Mouse (Mus musculus) intestine, embryonic 15.5 days (tissue): ENCODE results near the gene Parp11. TPM values are rescaled to one million over a fixed set of nuclear protein-coding genes. Genes with fewer than 3 reads are reported as not detected.
A peak's percentile ranks its signal among the peaks of the same experiment; 100 is the strongest.

Experiments
- ATAC-seq: fragments of 200-750 bp; cut with Nextera tagmentation; 2 replicates; pipeline ENCODE4 v1.8.0; 2017; ENCODE audit warnings: moderate TSS enrichment, moderate library complexity
- H3K27ac ChIP-seq: fragments of 300-500 bp; sonication (generic); 2 replicates; pipeline ENCODE4 v1.5.1; 2015; ENCODE audit warnings: mild to moderate bottlenecking, inconsistent platforms
- H3K27me3 ChIP-seq: fragments of 300-500 bp; sonication (generic); replicated peaks from 2 replicates; pipeline ENCODE4 v1.6.1; 2015; ENCODE audit warnings: inconsistent platforms
- H3K36me3 ChIP-seq: fragments of 300-500 bp; sonication (generic); 2 replicates; pipeline ENCODE4 v1.6.1; 2015; ENCODE audit warnings: inconsistent platforms
- H3K4me1 ChIP-seq: fragments of 300-500 bp; sonication (generic); replicated peaks from 2 replicates; pipeline ENCODE4 v1.6.1; 2015; ENCODE audit warnings: inconsistent platforms
- H3K4me2 ChIP-seq: fragments of 300-500 bp; sonication (generic); replicated peaks from 2 replicates; pipeline ENCODE4 v1.6.1; 2015; ENCODE audit warnings: mild to moderate bottlenecking, inconsistent platforms
- H3K4me3 ChIP-seq: fragments of 300-500 bp; sonication (generic); replicated peaks from 2 replicates; pipeline ENCODE4 v1.5.1; 2015; ENCODE audit warnings: inconsistent platforms
- H3K9ac ChIP-seq: fragments of 300-500 bp; sonication (generic); 2 replicates; pipeline ENCODE4 v1.6.1; 2015; ENCODE audit warnings: inconsistent platforms
- H3K9me3 ChIP-seq: fragments of 300-500 bp; sonication (generic); 2 replicates; pipeline ENCODE4 v1.6.1; 2016; ENCODE audit warnings: inconsistent platforms
- WGBS: fragments of 180-500 bp; shearing (Covaris S2); methylation state at CpG from one replicate; pipeline ENCODE4 v1.1.7; 2015; 5-methylcytosine and 5-hydroxymethylcytosine counted together
- polyA plus RNA-seq: library from polyadenylated mRNA; unstranded; fragments of >200 nt; fragmentation: Nextera tagmentation; extraction: Ambion mirVana; gene quantifications from 2 replicates; pipeline ENCODE4 v1.2.1, GENCODE M21; 2015

The Parp11 gene
- polyA plus RNA-seq, 1 experiment from 2014 or later, result 20.6 TPM

DNA sequence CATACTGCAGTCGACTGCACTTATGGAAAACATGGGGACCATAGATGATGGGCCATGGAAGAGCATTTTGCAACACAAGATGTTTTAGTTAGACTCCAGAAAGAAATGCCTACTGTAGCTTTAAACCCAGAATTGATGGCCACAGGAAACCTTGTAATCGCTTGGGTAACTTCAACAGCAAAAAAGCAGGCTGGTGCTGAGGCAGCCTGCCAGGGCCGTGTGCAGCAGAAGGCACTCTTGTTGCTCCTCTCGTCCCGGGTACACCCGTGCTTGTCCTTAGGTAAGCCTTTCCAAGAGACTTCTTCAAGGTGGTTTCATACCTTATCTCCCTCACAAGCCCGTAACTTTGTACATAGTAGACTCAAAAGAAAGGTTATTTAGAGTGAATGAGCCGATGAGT is 74.5 kb downstream of the Parp11 start:
- Histone ChIP-seq H3K36me3 (no peaks in the 10 kb centered on the region), H3K4me2 (no peak overlapping the region), H3K9me3 (no peaks in the 10 kb centered on the region), H3K9ac (no peak overlapping the region), H3K27ac (no peak overlapping the region), H3K4me1 (no peaks in the 10 kb centered on the region; the same call in 1 of the 2 replicates), H3K27me3 (no peaks in the 10 kb centered on the region), H3K4me3 (no peak overlapping the region)
- WGBS, result 67% methylated on average over 8 of the region's 8 CpGs
- ATAC-seq, result no peak

DNA sequence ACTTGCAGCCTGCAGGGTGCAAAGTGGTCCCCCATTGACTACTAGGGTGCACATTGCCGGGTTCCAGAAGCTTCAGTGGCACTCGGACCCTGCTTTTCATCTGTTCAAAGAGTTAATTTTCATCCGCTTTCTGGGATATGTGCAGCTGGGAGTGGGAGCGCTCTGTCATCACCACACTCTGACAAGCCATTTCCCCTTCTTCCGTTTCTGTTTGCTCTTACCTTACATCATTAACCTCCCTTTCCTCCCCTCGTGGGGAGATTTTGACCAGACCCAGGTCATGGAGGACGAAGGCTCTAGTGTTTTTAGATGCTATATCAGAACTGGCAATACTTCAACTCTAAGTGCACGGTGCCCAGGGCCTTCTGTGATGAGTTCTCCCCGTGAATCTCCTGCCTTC is 75.7 kb downstream of the Parp11 start:
- no peak for ATAC-seq
- H3K9ac ChIP-seq, result no peak overlapping the region
- no peaks in the 10 kb centered on the region for H3K27me3 ChIP-seq
- no peaks in the 10 kb centered on the region; the same call in 1 of the 2 replicates for H3K4me1 ChIP-seq
- no peak overlapping the region for H3K4me3 ChIP-seq
- no peak overlapping the region for H3K4me2 ChIP-seq
- H3K9me3 ChIP-seq, result no peaks in the 10 kb centered on the region
- no peaks in the 10 kb centered on the region for H3K36me3 ChIP-seq
- 29% methylated on average over 9 of the region's 9 CpGs for WGBS
- no peak overlapping the region for H3K27ac ChIP-seq

DNA sequence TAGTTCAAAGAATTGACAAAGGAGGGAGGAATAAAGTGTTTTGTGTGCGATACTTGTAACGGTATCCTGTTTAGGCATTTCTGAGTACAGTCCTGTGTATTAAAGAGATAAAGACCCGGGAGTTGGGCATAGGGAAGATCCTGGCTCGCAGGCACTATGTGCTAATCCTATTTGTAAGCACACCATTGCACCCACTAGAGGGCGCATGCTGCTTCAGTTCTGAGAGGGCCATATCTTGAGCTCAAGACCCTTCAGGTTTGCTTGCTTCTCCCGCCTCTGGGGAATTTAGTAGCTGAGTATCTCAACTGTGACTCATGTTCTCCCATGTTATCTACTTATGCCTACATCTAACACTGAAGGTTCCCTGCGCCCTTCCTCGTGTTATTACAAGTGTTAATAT is 77.8 kb downstream of the Parp11 start:
- WGBS, result 38% methylated on average over 8 of the region's 8 CpGs
- no peak for ATAC-seq
- Histone ChIP-seq H3K9me3 (no peaks in the 10 kb centered on the region), H3K27me3 (no peaks in the 10 kb centered on the region), H3K4me3 (no peak overlapping the region), H3K36me3 (no peaks in the 10 kb centered on the region), H3K4me2 (no peak overlapping the region), H3K27ac (no peak overlapping the region), H3K4me1 (peaks cover 1% of the 10 kb centered on the region), H3K9ac (no peak overlapping the region)

DNA sequence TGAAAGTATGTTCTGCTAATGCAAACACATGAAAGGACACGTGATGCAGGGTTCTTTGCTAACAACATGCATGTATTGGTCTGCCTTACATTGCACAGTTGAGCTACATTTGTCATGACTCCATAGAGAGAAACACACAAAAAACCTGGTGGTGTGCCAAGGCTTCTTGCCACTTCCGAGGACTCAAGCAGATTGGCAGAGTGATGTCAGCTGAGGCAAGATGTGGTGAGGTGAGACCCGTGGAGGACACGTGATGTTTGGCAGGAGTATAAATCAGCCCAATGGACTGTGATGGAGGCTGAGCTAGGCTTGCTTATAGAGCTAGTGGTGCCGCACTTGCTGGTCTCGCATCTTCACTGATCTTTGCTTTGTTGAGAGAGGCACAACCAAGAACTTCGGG is 82.0 kb downstream of the Parp11 start:
- Histone ChIP-seq H3K9ac (no peak overlapping the region), H3K4me1 (peaks cover 4% of the 10 kb centered on the region; the same call in 1 of the 2 replicates), H3K27ac (no peak overlapping the region), H3K9me3 (no peaks in the 10 kb centered on the region), H3K27me3 (no peaks in the 10 kb centered on the region), H3K4me3 (no peak overlapping the region), H3K4me2 (no peak overlapping the region), H3K36me3 (no peaks in the 10 kb centered on the region)
- no peak for ATAC-seq
- WGBS, result 82% methylated on average over 7 of the region's 7 CpGs

DNA sequence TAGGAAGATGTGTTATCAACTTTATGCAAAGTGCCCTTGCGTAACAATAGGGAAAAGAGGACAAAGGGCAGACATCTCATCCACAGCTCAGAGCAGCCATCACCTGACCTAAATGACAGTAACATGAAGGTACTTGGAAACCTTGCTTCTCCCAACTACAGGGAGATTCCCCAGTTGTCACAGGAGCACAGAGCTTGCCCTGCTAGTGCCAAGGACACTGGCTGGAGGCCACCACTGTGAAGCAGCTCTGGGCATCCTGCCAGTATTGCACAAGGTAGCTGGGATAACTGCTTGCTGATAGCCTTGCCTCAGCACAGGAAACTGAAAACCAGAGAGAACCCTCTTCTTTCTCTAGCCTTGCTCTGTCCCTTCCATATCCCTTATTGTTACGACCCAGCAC is 82.8 kb downstream of the Parp11 start:
- ATAC-seq, result peak; percentile 79
- no peaks in the 10 kb centered on the region for H3K27me3 ChIP-seq
- no peak overlapping the region for H3K9ac ChIP-seq
- no peaks in the 10 kb centered on the region for H3K36me3 ChIP-seq
- H3K4me3 ChIP-seq, result no peak overlapping the region
- no peaks in the 10 kb centered on the region for H3K9me3 ChIP-seq
- no peak overlapping the region for H3K4me2 ChIP-seq
- peaks cover 4% of the 10 kb centered on the region; the same call in 1 of the 2 replicates for H3K4me1 ChIP-seq
- 42% methylated on average over 2 of the region's 2 CpGs for WGBS
- no peak overlapping the region for H3K27ac ChIP-seq

DNA sequence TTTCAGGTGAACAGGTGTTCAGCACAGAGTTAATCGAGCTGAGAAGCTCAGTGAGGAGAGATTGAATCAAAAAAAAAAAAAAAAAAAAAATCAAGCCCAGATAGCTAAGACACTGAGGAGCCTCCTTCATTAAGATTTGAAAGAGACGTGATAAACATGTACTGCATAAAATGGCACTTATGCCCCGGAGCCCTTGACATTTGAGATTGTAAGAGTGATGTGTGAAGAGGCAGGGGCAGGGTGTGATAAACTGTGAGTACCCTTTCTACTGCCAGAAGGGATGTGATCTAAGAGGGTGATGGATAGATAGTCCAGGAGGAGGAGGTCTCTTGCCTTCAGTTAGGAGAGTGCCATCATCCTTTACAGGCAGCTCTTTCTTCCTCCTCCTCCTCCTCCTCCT is 83.6 kb downstream of the Parp11 start:
- no peak overlapping the region for H3K9ac ChIP-seq
- H3K36me3 ChIP-seq, result no peaks in the 10 kb centered on the region
- H3K9me3 ChIP-seq, result no peaks in the 10 kb centered on the region
- WGBS, result 57% methylated on average over 3 of the region's 3 CpGs
- H3K4me2 ChIP-seq, result no peak overlapping the region
- H3K4me3 ChIP-seq, result no peak overlapping the region
- ATAC-seq, result no peak
- peaks cover 4% of the 10 kb centered on the region; the same call in 1 of the 2 replicates for H3K4me1 ChIP-seq
- no peak overlapping the region for H3K27ac ChIP-seq
- no peaks in the 10 kb centered on the region for H3K27me3 ChIP-seq

DNA sequence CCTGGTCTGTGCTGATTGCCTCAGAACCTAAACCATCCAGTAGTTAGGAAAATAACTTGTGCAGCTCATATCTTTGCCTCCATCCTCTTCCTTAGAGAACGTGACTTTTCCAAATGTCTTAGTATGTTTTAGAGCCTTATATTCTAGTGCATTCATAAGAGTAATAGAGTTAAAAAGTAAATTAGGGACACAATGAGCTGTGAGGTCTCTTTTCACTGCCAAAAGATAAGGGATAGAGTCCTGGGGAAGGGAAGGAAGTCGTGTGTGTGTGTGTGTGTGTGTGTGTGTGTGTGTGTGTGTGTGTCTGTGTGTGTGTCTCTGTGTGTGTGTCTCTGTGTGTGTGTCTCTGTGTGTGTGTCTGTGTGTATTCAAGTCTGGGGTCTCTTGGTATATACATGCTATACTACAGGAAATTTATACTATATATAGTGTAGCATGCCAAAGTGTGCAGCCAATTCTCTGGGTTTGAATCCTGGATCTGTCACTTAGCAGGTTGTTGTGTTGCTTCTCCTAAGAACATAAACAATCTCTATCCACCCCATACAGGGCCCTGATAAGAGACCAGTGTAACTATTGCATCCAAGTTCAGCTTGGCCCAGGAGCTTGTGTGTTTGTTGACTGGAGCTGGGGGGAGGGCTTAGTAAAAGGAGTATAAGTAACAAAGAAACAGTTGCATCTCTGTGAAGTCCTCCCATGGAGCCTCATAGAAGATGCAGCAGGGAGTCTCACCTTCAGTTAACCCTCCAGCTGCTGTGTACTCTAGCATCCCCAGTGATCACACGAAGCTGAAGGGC is 85.0 kb downstream of the Parp11 start:
- Histone ChIP-seq H3K27me3 (no peaks in the 10 kb centered on the region), H3K4me2 (no peak overlapping the region), H3K4me3 (no peak overlapping the region), H3K9me3 (no peaks in the 10 kb centered on the region), H3K36me3 (no peaks in the 10 kb centered on the region), H3K9ac (no peak overlapping the region), H3K4me1 (peaks cover 4% of the 10 kb centered on the region; the same call in 1 of the 2 replicates), H3K27ac (no peak overlapping the region)
- WGBS, result 38% methylated on average over 3 of the region's 3 CpGs
- no peak for ATAC-seq

DNA sequence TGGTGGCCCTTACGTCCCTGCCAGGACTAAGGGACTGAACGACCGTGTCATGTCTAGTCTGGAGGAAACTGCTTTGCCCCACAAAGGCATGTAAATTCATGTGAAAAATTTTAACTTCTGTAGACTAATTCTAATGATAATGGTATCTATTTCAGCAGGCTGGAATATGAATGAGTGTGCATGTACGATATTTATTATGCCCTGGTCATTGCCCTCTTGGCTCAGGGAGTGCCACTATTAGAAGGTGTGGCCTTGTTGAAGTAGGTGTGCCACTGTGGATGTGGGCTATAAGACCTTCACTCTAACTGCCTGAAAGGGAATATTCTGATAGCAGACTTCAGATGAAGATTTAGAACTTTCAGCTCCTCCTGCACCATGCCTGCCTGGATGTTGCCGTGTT is 85.7 kb downstream of the Parp11 start:
- no peak overlapping the region for H3K27ac ChIP-seq
- H3K4me2 ChIP-seq, result no peak overlapping the region
- H3K36me3 ChIP-seq, result no peaks in the 10 kb centered on the region
- H3K9me3 ChIP-seq, result no peaks in the 10 kb centered on the region
- no peak overlapping the region for H3K4me3 ChIP-seq
- ATAC-seq, result no peak; the same call in 1 of the 2 replicates
- WGBS, result 75% methylated on average over 5 of the region's 5 CpGs
- peaks cover 4% of the 10 kb centered on the region; the same call in 1 of the 2 replicates for H3K4me1 ChIP-seq
- no peak overlapping the region for H3K9ac ChIP-seq
- no peaks in the 10 kb centered on the region for H3K27me3 ChIP-seq

DNA sequence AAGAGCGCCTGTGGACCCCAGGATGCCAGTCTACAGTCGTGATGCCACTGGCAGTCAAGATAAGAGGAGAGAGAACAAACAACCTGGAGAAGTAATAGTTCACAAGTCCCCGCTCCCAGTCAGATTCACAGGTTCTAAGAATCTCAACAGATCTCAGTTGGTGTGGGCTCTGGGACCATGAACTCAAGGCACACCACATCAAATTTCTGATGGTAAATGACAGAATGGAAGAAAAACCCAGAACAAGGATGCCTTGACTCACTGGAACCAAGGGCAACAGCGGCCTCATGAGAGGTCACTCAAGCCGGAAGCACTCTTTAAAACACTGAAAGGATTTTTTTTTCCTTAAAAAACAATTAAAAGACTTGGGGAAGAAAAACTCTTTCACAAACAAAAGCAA is 87.1 kb downstream of the Parp11 start:
- Histone ChIP-seq H3K27me3 (no peaks in the 10 kb centered on the region), H3K4me3 (no peak overlapping the region), H3K27ac (no peak overlapping the region), H3K36me3 (no peaks in the 10 kb centered on the region), H3K9me3 (no peaks in the 10 kb centered on the region), H3K4me1 (peaks cover 4% of the 10 kb centered on the region; the same call in 1 of the 2 replicates), H3K4me2 (no peak overlapping the region), H3K9ac (no peak overlapping the region)
- ATAC-seq, result no peak
- 81% methylated on average over 5 of the region's 5 CpGs for WGBS

DNA sequence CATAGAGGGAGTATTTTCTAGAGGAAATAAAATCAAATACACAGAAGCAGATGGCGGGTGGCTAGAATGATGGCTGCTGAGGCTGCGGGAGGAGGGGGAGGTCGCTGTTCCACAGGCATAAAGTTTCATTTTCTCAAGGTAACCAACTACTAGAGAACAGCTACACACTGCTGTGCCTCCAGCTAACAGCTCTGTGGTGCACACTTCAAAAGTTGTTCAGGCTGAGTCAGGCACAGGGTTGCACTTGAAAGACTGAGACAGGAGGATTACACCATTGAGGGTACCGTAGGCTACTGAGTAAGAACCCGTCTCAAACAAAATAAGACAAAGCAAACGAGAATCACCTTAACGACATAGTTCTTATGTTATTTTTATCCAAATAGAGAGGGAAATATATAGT is 90.4 kb downstream of the Parp11 start:
- H3K27me3 ChIP-seq, result no peaks in the 10 kb centered on the region
- no peak for ATAC-seq
- no peaks in the 10 kb centered on the region for H3K9me3 ChIP-seq
- no peak overlapping the region for H3K4me3 ChIP-seq
- no peaks in the 10 kb centered on the region for H3K36me3 ChIP-seq
- 72% methylated on average over 7 of the region's 7 CpGs for WGBS
- no peak overlapping the region for H3K27ac ChIP-seq
- no peaks in the 10 kb centered on the region for H3K4me1 ChIP-seq
- H3K4me2 ChIP-seq, result no peak overlapping the region
- no peak overlapping the region for H3K9ac ChIP-seq

DNA sequence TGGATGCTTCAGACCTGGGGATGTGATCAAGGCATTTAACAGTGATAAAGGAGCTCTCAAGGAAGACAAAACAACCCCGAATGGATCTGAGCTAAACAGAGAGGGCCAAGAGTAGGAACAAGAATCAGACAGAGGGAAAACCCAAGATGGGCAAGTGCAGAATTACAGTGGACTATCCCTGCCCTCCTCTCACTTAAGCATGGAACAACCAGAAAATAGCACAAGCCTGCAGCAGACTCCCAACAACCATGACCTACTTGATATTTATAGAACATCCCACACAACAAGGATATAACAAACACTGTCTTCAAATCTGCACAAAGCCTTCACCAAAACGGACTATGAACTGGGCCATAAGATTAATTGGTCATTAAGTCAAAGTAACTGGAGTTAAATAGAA is 91.5 kb downstream of the Parp11 start:
- no peak overlapping the region for H3K27ac ChIP-seq
- no peaks in the 10 kb centered on the region for H3K36me3 ChIP-seq
- no peak overlapping the region for H3K4me2 ChIP-seq
- no peaks in the 10 kb centered on the region for H3K4me1 ChIP-seq
- no peaks in the 10 kb centered on the region for H3K9me3 ChIP-seq
- no peak for ATAC-seq
- no peak overlapping the region for H3K4me3 ChIP-seq
- WGBS, result 57% methylated on average over 2 of the region's 2 CpGs
- no peak overlapping the region for H3K9ac ChIP-seq
- H3K27me3 ChIP-seq, result peaks cover 5% of the 10 kb centered on the region; the same call in 1 of the 2 replicates

DNA sequence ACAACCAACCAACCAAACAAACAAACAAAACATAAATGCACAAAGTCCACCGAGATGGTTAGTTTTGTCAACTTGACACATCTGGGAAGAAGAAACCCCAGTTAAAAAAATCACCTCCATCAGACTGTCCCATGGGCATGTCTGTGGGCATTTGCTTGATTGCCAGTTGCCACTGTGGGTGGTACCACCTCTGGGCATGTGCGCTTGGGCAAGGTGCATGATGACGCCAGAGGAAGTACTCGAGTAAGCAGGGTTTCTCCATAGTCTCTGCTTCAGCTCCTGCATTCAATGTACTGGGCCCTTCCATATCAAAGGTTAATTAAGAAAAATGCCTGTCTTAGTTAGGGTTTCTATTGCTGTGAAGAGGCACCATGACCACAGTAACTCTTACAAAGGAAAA is 92.6 kb downstream of the Parp11 start:
- H3K4me3 ChIP-seq, result no peak overlapping the region
- H3K4me2 ChIP-seq, result no peak overlapping the region
- no peak overlapping the region for H3K27ac ChIP-seq
- WGBS, result 90% methylated on average over 4 of the region's 4 CpGs
- peaks cover 6% of the 10 kb centered on the region; the same call in 1 of the 2 replicates for H3K27me3 ChIP-seq
- H3K36me3 ChIP-seq, result no peaks in the 10 kb centered on the region
- H3K9ac ChIP-seq, result no peak overlapping the region
- no peaks in the 10 kb centered on the region for H3K9me3 ChIP-seq
- ATAC-seq, result no peak
- H3K4me1 ChIP-seq, result no peaks in the 10 kb centered on the region

DNA sequence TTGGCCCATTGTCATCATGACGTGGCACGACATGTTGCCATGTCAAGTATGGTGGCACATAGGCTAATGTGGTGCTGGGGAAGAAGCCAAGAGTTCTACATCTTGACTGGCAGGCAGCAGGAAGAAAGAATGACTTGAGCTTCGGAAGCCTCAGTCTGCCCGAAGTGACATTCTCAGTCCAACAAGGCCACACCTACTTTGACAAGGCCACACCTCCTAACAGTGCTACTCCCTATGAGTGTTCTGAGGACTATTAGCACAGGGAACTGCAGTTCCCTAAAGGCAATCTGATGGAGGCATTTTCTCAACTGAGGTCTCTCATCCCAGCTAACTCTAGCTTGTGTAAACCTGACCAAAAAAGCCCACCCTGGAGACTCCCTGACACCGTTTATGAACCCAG is 93.0 kb downstream of the Parp11 start:
- Histone ChIP-seq H3K4me3 (no peak overlapping the region), H3K36me3 (no peaks in the 10 kb centered on the region), H3K9me3 (no peaks in the 10 kb centered on the region), H3K4me1 (no peaks in the 10 kb centered on the region), H3K27me3 (peaks cover 6% of the 10 kb centered on the region; the same call in 1 of the 2 replicates), H3K4me2 (no peak overlapping the region), H3K9ac (no peak overlapping the region), H3K27ac (no peak overlapping the region)
- no peak for ATAC-seq
- WGBS, result 64% methylated on average over 5 of the region's 5 CpGs
